Mouse (Mus musculus) heart, postnatal 14 days (tissue): Measurements from ENCODE around the gene Olfr295. TPM values are rescaled to one million over a fixed set of nuclear protein-coding genes. Genes with fewer than 3 reads are reported as not detected.

Experiments used
- DNase-seq, 2 experiments: peaks; one replicate each; pipeline ENCODE4 v3.0.0; 2021 to 2022
- intact Hi-C: fragments of 180-260 bp; cut with DNase I; formaldehyde crosslinking; loops from one replicate; pipeline ENCODE4 v1.15.1; 2025
- long read RNA-seq, 2 experiments: library from polyadenylated mRNA; stranded (forward); transcript quantifications; one replicate each; pipeline ENCODE4 v2.0.0; 2021
- total RNA-seq, 2 experiments: library from RNA; stranded (reverse); gene quantifications; 2 replicates each; pipeline ENCODE4 v1.2.3; 2021

Gene Olfr295
- not detected for total RNA-seq
- long read RNA-seq, experiment 1, result 0 reads
- long read RNA-seq, experiment 2, result 0 reads

- DNase-seq, result no peak
- intact Hi-C loops, result no loop called here
These were observed at the start of gene Olfr295 for GRCm38 (mm10) chr7:86583562-86583961. Gene Olfr295 (plus strand): TSS chr7:86583862.

DNA sequence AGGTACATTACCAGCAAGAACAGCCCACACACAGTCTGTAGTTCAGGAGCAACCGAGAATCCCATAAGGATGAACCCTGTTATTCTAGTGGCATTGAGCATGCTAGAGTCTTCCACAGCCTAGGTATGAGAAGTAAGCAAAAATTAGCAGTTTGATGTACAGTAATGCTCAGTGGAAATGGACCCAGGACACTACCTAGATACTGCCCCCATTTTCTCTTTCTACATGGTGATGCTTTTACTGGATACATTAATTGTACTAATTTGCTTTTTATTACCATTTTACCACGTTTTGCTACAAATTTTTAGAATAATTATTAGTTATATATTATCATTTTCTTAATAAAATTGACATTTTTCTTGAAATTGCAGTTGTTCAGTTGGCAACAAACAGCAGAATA is 32.9 kb downstream of the Olfr295 start, which contains the start of gene Olfr294:
Gene Olfr294 (minus strand): TSS at position 101 of the 400 bp plus-strand sequence.
- DNase-seq, result no peak
- intact Hi-C loops, result no loop called here

Other genes with a start within 250 kb of the Olfr295 start
- not detected for gene Olfr307, start 246.3 kb upstream of the Olfr295 start, total RNA-seq
- gene Olfr305, start 216.9 kb upstream of the Olfr295 start, total RNA-seq, result not detected
- not detected for gene Olfr304, start 197.2 kb upstream of the Olfr295 start, total RNA-seq
- gene Olfr303, start 186.1 kb upstream of the Olfr295 start, total RNA-seq, result not detected
- gene Olfr301, start 180.0 kb upstream of the Olfr295 start, total RNA-seq, result not detected
- gene Olfr299, start 123.9 kb upstream of the Olfr295 start, total RNA-seq, result not detected
- not detected for gene Olfr298, start 91.4 kb upstream of the Olfr295 start, total RNA-seq
- not detected for gene Olfr297, start 63.9 kb upstream of the Olfr295 start, total RNA-seq
- gene Olfr294, start 32.8 kb downstream of the Olfr295 start, total RNA-seq, result not detected
- not detected for gene Olfr293, start 65.2 kb downstream of the Olfr295 start, total RNA-seq
- not detected for gene Olfr292, start 104.5 kb downstream of the Olfr295 start, total RNA-seq
- gene Folh1, start 192.1 kb downstream of the Olfr295 start, total RNA-seq, result not detected
- not detected for gene Vmn2r77, start 211.2 kb downstream of the Olfr295 start, total RNA-seq